In the genomic region with DNA sequence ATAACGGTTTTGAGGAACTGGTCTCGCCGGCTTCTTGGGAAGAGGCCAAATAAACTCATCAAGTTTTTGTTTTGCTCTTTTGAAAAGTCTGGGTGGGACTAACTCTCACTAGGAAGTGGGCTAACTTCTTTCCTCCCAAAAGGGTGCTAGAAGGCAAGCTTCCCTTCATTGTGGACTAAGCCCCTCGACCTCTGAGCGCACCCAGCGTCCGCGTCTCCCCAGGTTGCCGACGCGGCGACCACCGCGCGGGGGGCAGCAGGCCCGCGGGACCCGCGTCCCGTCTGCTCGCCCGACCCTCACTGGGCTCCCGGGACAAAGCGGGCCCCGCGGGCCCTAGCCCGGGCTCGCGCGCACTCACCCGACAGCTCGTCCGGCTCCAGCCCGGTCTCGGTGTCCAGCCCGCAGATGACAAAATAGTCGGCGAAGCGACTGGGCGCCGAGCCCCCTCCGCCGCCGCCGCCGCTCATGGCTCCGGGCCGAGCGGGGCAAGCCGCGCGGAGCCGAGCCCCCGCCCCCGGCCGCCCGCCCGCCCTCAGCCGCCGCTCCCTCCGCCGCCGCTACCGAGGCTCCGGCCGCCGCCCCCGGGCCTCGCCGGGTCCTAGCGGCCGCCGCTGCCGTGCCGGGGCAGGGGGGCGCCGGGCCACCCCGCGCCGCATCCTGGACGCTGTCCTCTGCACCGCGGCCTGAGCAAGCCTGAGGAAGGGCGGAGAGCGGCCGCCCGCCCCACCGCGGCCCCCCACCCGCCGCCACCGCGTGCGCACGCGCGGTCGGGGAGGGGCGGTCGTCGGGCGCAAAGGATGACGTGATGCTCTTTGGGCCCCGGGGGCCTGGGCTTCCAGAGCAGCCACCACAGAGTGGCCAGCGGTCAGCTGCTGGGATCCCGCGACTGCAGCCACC, we compare ENCODE assay signal across 8 mouse cellular contexts. TPM values are rescaled to one million over a fixed set of nuclear protein-coding genes. Genes with fewer than 3 reads are reported as not detected.
A peak's percentile ranks its signal among the peaks of the same experiment; 100 is the strongest.
DNase-seq lines count a peak whose midpoint lies in the region; ATAC-seq and TF ChIP-seq lines count a peak whose summit lies in the region.

A gene (minus strand): TSS at position 755 of the 897 bp plus-strand sequence.

- H3K4me1 ChIP-seq in CH12.LX (ENCODE audit: control insufficient read depth in 1 of 2, insufficient read depth in 2 of 2), result peaks cover 2 to 13% of the 10 kb centered on the region in 2 experiments; a peak in 2 of 4 replicates
- H3K4me1 ChIP-seq in forebrain, embryonic 12.5 days, result peaks cover 38% of the 10 kb centered on the region
- H3K4me1 ChIP-seq in heart, postnatal 0 days (ENCODE audit: control insufficient read depth, insufficient read depth), result peaks cover 22% of the 10 kb centered on the region
- H3K4me1 ChIP-seq in liver, postnatal 0 days (ENCODE audit: insufficient read depth), result peaks cover 29% of the 10 kb centered on the region
- H3K4me1 ChIP-seq in neural tube, embryonic 14.5 days (ENCODE audit: control insufficient read depth, insufficient read depth, low read length), result peaks cover 22% of the 10 kb centered on the region

- dilution Hi-C loops in CH12.LX (cut with MboI; ENCODE audit: extremely low pct_ligation_motif_present, extremely low pct_unique_long_range_greater_than_20kb, low sequenced_read_pairs), result no loop called here

- H3K27ac ChIP-seq in CH12.LX (ENCODE audit: insufficient read depth, low read depth), result no peak within 1 kb of the TSS
- peak within 1 kb of the TSS; percentile 94 for H3K27ac ChIP-seq in forebrain, embryonic 12.5 days
- peak within 1 kb of the TSS; percentile 93 for H3K27ac ChIP-seq in heart, postnatal 0 days (ENCODE audit: low read depth)
- H3K27ac ChIP-seq in liver, postnatal 0 days (ENCODE audit: low read depth), result peak within 1 kb of the TSS; percentile 93
- H3K27ac ChIP-seq in neural tube, embryonic 14.5 days (ENCODE audit: low read depth, low read length), result peak within 1 kb of the TSS; percentile 93

- peak within 1 kb of the TSS; percentile 71 to 79 (median 77) for H3K4me3 ChIP-seq in CH12.LX (replicated peaks in 1 of 3; ENCODE audit: low read depth in 2 of 3, low read length in 2 of 3, poor library complexity in 1 of 3)
- peak within 1 kb of the TSS; percentile 96 for H3K4me3 ChIP-seq in forebrain, embryonic 12.5 days (replicated peaks)
- peak within 1 kb of the TSS; percentile 80 for H3K4me3 ChIP-seq in heart, postnatal 0 days (ENCODE audit: low read depth, low read length)
- H3K4me3 ChIP-seq in liver, postnatal 0 days (ENCODE audit: low read depth, low read length), result peak within 1 kb of the TSS; percentile 82
- peak within 1 kb of the TSS; percentile 82 for H3K4me3 ChIP-seq in neural tube, embryonic 14.5 days (ENCODE audit: low read depth, low read length)

- no peak for DNase-seq in CH12.LX (ENCODE audit: extremely low read depth)
- peak; percentile 42 for DNase-seq in c-Kit-positive CD71-positive TER-119-negative erythroid progenitor cells, embryonic 14.5 days (ENCODE audit: low read depth)
- DNase-seq in heart, postnatal 0 days (ENCODE audit: low spot score), result peak; percentile 73
- DNase-seq in kidney, postnatal 36 days, result peak; percentile 73 to 86
- DNase-seq in liver, postnatal 0 days, result peak; percentile 80
- peak; percentile 81 for DNase-seq in testis, postnatal 10 days (ENCODE audit: low spot score)

- peaks cover 29% of the 10 kb centered on the region for H3K27me3 ChIP-seq in CH12.LX (replicated peaks)
- no peaks in the 10 kb centered on the region for H3K27me3 ChIP-seq in forebrain, embryonic 12.5 days
- H3K27me3 ChIP-seq in heart, postnatal 0 days (ENCODE audit: control insufficient read depth, insufficient read depth, low read length), result no peaks in the 10 kb centered on the region
- no peaks in the 10 kb centered on the region for H3K27me3 ChIP-seq in liver, postnatal 0 days (ENCODE audit: insufficient read depth, low read length)
- H3K27me3 ChIP-seq in neural tube, embryonic 14.5 days (ENCODE audit: control insufficient read depth, insufficient read depth, low read length), result no peaks in the 10 kb centered on the region

- no peak for TF ChIP-seq EP300 in CH12.LX (IDR thresholded peaks at IDR 0.05; ENCODE audit: low read length)
- no peak for TF ChIP-seq EP300 in heart, postnatal 0 days (IDR thresholded peaks at IDR 0.05; ENCODE audit: low read depth)
- no peak for TF ChIP-seq EP300 in liver, postnatal 0 days (IDR thresholded peaks at IDR 0.05; ENCODE audit: low read depth)

- in situ Hi-C loops in CH12.LX (cut with MboI; ENCODE audit: low pct_ligation_motif_present, low pct_unique_long_range_greater_than_20kb, low sequenced_read_pairs), result no loop called here

- peak within 1 kb of the TSS; percentile 88 for H3K9ac ChIP-seq in CH12.LX (ENCODE audit: insufficient read depth, low read depth)
- peak within 1 kb of the TSS; percentile 96 for H3K9ac ChIP-seq in forebrain, embryonic 12.5 days
- H3K9ac ChIP-seq in heart, postnatal 0 days (replicated peaks; ENCODE audit: low read depth, low read length), result peak within 1 kb of the TSS; percentile 87
- H3K9ac ChIP-seq in liver, postnatal 0 days (replicated peaks), result peak within 1 kb of the TSS; percentile 94
- peak within 1 kb of the TSS; percentile 92 for H3K9ac ChIP-seq in neural tube, embryonic 14.5 days (replicated peaks; ENCODE audit: low read depth, low read length)

- peak; percentile 49; the same call in 1 of the 2 replicates for TF ChIP-seq POLR2A in CH12.LX (IDR thresholded peaks at IDR 0.05; ENCODE audit: low read depth, low read length)

- under 1% methylated on average over 95 of the region's 107 CpGs for WGBS in forebrain, embryonic 12.5 days
- WGBS in heart, postnatal 0 days, result under 1% methylated on average over 93 of the region's 107 CpGs
- whole genome bisulfite sequencing in liver, postnatal 0 days (ENCODE audit: insufficient replicate concordance), result under 1% methylated on average over 86 of the region's 107 CpGs
- WGBS in neural tube, embryonic 14.5 days, result under 1% methylated on average over 88 of the region's 107 CpGs

- no peak for TF ChIP-seq RAD21 in CH12.LX (IDR thresholded peaks at IDR 0.05; ENCODE audit: low read depth, low read length)

- H3K4me2 ChIP-seq in CH12.LX (ENCODE audit: insufficient read depth, low read depth, poor library complexity, severe bottlenecking), result peak within 1 kb of the TSS; percentile 91
- H3K4me2 ChIP-seq in forebrain, embryonic 12.5 days, result peak within 1 kb of the TSS; percentile 83
- H3K4me2 ChIP-seq in heart, postnatal 0 days (ENCODE audit: low read depth, low read length), result peak within 1 kb of the TSS; percentile 83
- peak within 1 kb of the TSS; percentile 85 for H3K4me2 ChIP-seq in liver, postnatal 0 days (ENCODE audit: low read depth, low read length)
- H3K4me2 ChIP-seq in neural tube, embryonic 14.5 days (ENCODE audit: low read depth, low read length), result peak within 1 kb of the TSS; percentile 83

- ATAC-seq in forebrain, embryonic 12.5 days (ENCODE audit: low FRiP score), result peak; percentile 95
- ATAC-seq in heart, postnatal 0 days (ENCODE audit: insufficient read depth, low read depth), result peak; percentile 92
- peak; percentile 88 for ATAC-seq in liver, postnatal 0 days
- ATAC-seq in neural tube, embryonic 14.5 days (ENCODE audit: low read depth), result peak; percentile 95

- peaks cover 8% of the 10 kb centered on the region for H3K9me3 ChIP-seq in CH12.LX (replicated peaks; ENCODE audit: low read length)
- H3K9me3 ChIP-seq in forebrain, embryonic 12.5 days, result no peaks in the 10 kb centered on the region
- H3K9me3 ChIP-seq in heart, postnatal 0 days (replicated peaks; ENCODE audit: control insufficient read depth, low read length), result no peaks in the 10 kb centered on the region
- no peaks in the 10 kb centered on the region for H3K9me3 ChIP-seq in liver, postnatal 0 days (ENCODE audit: low read length)
- no peaks in the 10 kb centered on the region for H3K9me3 ChIP-seq in neural tube, embryonic 14.5 days (ENCODE audit: control insufficient read depth, low read length)

- no peaks in the 10 kb centered on the region for H3K36me3 ChIP-seq in CH12.LX (replicated peaks in 1 of 2; ENCODE audit: control insufficient read depth in 1 of 2, insufficient read depth in 1 of 2, low read length in 1 of 2)
- H3K36me3 ChIP-seq in forebrain, embryonic 12.5 days (replicated peaks), result no peaks in the 10 kb centered on the region
- no peaks in the 10 kb centered on the region for H3K36me3 ChIP-seq in heart, postnatal 0 days (replicated peaks; ENCODE audit: control insufficient read depth, insufficient read depth, low read length)
- H3K36me3 ChIP-seq in liver, postnatal 0 days (replicated peaks; ENCODE audit: insufficient read depth, low read length), result no peaks in the 10 kb centered on the region
- H3K36me3 ChIP-seq in neural tube, embryonic 14.5 days (ENCODE audit: control insufficient read depth, insufficient read depth, low read length), result no peaks in the 10 kb centered on the region

- H3K79me2 ChIP-seq in CH12.LX (replicated peaks; ENCODE audit: control insufficient read depth, extremely low read depth, insufficient read depth, poor library complexity, severe bottlenecking), result peaks cover 10% of the 10 kb centered on the region; the same call in 1 of the 2 replicates

- no peak for TF ChIP-seq CTCF in CH12.LX (conservative IDR thresholded peaks at IDR 0.05 in 1 of 2, IDR thresholded peaks at IDR 0.05 in 1 of 2; ENCODE audit: low read depth in 2 of 2, low read length in 2 of 2)
- no peak for TF ChIP-seq CTCF in heart, postnatal 0 days (IDR thresholded peaks at IDR 0.05; ENCODE audit: low read depth)
- no peak for TF ChIP-seq CTCF in liver, postnatal 0 days (IDR thresholded peaks at IDR 0.05; ENCODE audit: low read depth)

TF ChIP-seq in CH12.LX, 34 proteins besides CTCF, POLR2A, EP300 and RAD21 (continues in another document):
- TF ChIP-seq MAZ (IDR thresholded peaks at IDR 0.05; ENCODE audit: low read depth, low read length), result peak; percentile 51; the same call in 1 of the 2 replicates
- TF ChIP-seq TBP (conservative IDR thresholded peaks at IDR 0.05; ENCODE audit: low read depth, low read length), result no peak
- no peak for TF ChIP-seq ZC3H11A (IDR thresholded peaks at IDR 0.05; ENCODE audit: low read depth, low read length)
- TF ChIP-seq TCF12 (IDR thresholded peaks at IDR 0.05; ENCODE audit: low read depth, low read length), result 0 out of 2 replicates have a peak, but pooled peaks have one; percentile 21
- no peak for TF ChIP-seq MYC (IDR thresholded peaks at IDR 0.05; ENCODE audit: low read depth, low read length)
- no peak for TF ChIP-seq SMC3 (IDR thresholded peaks at IDR 0.05; ENCODE audit: low read depth, low read length)
- TF ChIP-seq SIN3A (IDR thresholded peaks at IDR 0.05; ENCODE audit: low read length), result peak; percentile 44; the same call in 1 of the 2 replicates

RNA-seq across cellular contexts. Expression of the gene that starts here (rescaled TPM):
- total RNA-seq in CH12.LX (2012; rRNA removed) (14.8 and 20.7 TPM in 2 replicates), CH12.LX (2014; rRNA removed) (29.5 and 32.8 TPM in 2 replicates)
- 15.8 and 24.6 TPM in 2 replicates for polyA plus RNA-seq in CH12.LX (2012; ENCODE audit: insufficient read length, low read depth)
- 52.2 and 53.6 TPM in 2 replicates for polyA plus RNA-seq in forebrain, embryonic 12.5 days (2016; fragmentation: Nextera tagmentation; extraction: Ambion mirVana)
- total RNA-seq in heart, postnatal 0 days (2014; rRNA removed; ENCODE audit: low replicate concordance), result 171 and 205 TPM in 2 replicates
- polyA plus RNA-seq in heart, postnatal 0 days (2015; fragmentation: Nextera tagmentation; extraction: Ambion mirVana), result 31.1 and 34.6 TPM in 2 replicates
- polyA plus RNA-seq in liver, postnatal 0 days (2015; fragmentation: Nextera tagmentation; extraction: Ambion mirVana), result 8.0 and 8.9 TPM in 2 replicates
- polyA plus RNA-seq in neural tube, embryonic 14.5 days (2014; fragmentation: Nextera tagmentation; extraction: Ambion mirVana), result 56.9 and 63.5 TPM in 2 replicates
